ENCODE assay signal across 13 mouse cellular contexts in genomic region chr5:102063013-102063752, GRCm38 (mm10). TPM values are rescaled to one million over a fixed set of nuclear protein-coding genes. Genes with fewer than 3 reads are reported as not detected.
DNase-seq lines count a peak whose midpoint lies in the region; ATAC-seq and TF ChIP-seq lines count a peak whose summit lies in the region.
"Had no signal": no experiment of that assay in that cellular context is flagged by ENCODE, and none has a peak within 500 bp of the region (broad histone marks: within the 10 kb centered on the region; RNA-seq: fewer than 3 reads in every experiment).

No protein-coding gene starts in this region.

- TF ChIP-seq CTCF in lung, postnatal 0 days (IDR thresholded peaks at IDR 0.05), result no peak
- no peak for TF ChIP-seq CTCF in stomach, postnatal 0 days (IDR thresholded peaks at IDR 0.05; ENCODE audit: low read depth)

- H3K9ac ChIP-seq in heart, embryonic 15.5 days, result no peak overlapping the region
- H3K9ac ChIP-seq in lung, embryonic 16.5 days (ENCODE audit: low read length), result no peak overlapping the region
- H3K9ac ChIP-seq in lung, postnatal 0 days (replicated peaks; ENCODE audit: low read depth), result no peak overlapping the region
- no peak overlapping the region for H3K9ac ChIP-seq in embryonic facial prominence, embryonic 11.5 days (replicated peaks; ENCODE audit: low read length)
- H3K9ac ChIP-seq in liver, embryonic 16.5 days (ENCODE audit: low read depth, low read length), result no peak overlapping the region
- H3K9ac ChIP-seq in stomach, postnatal 0 days (ENCODE audit: low read length), result no peak overlapping the region

- H3K27ac ChIP-seq in heart, embryonic 15.5 days, result 0 out of 2 replicates have a peak overlapping the region, but pooled peaks have one; percentile 9
- H3K27ac ChIP-seq in lung, embryonic 16.5 days (ENCODE audit: low read length), result no peak overlapping the region
- H3K27ac ChIP-seq in lung, postnatal 0 days (ENCODE audit: low read length), result no peak overlapping the region
- 0 out of 2 replicates have a peak overlapping the region, but pooled peaks have one; percentile 16 for H3K27ac ChIP-seq in embryonic facial prominence, embryonic 11.5 days (replicated peaks; ENCODE audit: low read depth, low read length)
- no peak overlapping the region for H3K27ac ChIP-seq in liver, embryonic 16.5 days (ENCODE audit: low read length)
- H3K27ac ChIP-seq in stomach, postnatal 0 days (replicated peaks), result no peak overlapping the region

- peaks cover 22% of the 10 kb centered on the region for H3K4me1 ChIP-seq in heart, embryonic 15.5 days (replicated peaks)
- peaks cover 23% of the 10 kb centered on the region for H3K4me1 ChIP-seq in lung, embryonic 16.5 days (replicated peaks; ENCODE audit: control insufficient read depth, insufficient read depth, low read length)
- peaks cover 7% of the 10 kb centered on the region; the same call in 1 of the 2 replicates for H3K4me1 ChIP-seq in lung, postnatal 0 days (ENCODE audit: insufficient read depth, low read depth, low read length)
- H3K4me1 ChIP-seq in embryonic facial prominence, embryonic 11.5 days (ENCODE audit: control insufficient read depth, insufficient read depth, low read length), result peaks cover 2% of the 10 kb centered on the region; the same call in 1 of the 2 replicates
- peaks cover 17% of the 10 kb centered on the region for H3K4me1 ChIP-seq in liver, embryonic 16.5 days (ENCODE audit: control insufficient read depth, low read depth, low read length)
- H3K4me1 ChIP-seq in stomach, postnatal 0 days (replicated peaks; ENCODE audit: control insufficient read depth, insufficient read depth), result peaks cover 3% of the 10 kb centered on the region; the same call in 1 of the 2 replicates

- TF ChIP-seq EP300 in lung, postnatal 0 days (IDR thresholded peaks at IDR 0.05), result no peak
- no peak for TF ChIP-seq EP300 in stomach, postnatal 0 days (optimal IDR thresholded peaks at IDR 0.05)

- 55% methylated on average over 18 of the region's 18 CpGs for WGBS in heart, embryonic 15.5 days
- 45% methylated on average over 18 of the region's 18 CpGs for WGBS in lung, embryonic 16.5 days
- 52% methylated on average over 18 of the region's 18 CpGs for WGBS in lung, postnatal 0 days
- WGBS in embryonic facial prominence, embryonic 11.5 days, result 45% methylated on average over 18 of the region's 18 CpGs
- 61% methylated on average over 18 of the region's 18 CpGs for WGBS in liver, embryonic 16.5 days (ENCODE audit: insufficient replicate concordance)
- WGBS in stomach, postnatal 0 days, result 66% methylated on average over 18 of the region's 18 CpGs

- H3K9me3 ChIP-seq in heart, embryonic 15.5 days (replicated peaks), result no peaks in the 10 kb centered on the region
- no peaks in the 10 kb centered on the region for H3K9me3 ChIP-seq in lung, embryonic 16.5 days (ENCODE audit: control insufficient read depth, low read length)
- no peaks in the 10 kb centered on the region for H3K9me3 ChIP-seq in lung, postnatal 0 days (ENCODE audit: low read length)
- no peaks in the 10 kb centered on the region for H3K9me3 ChIP-seq in embryonic facial prominence, embryonic 11.5 days (replicated peaks; ENCODE audit: control insufficient read depth, low read length)
- H3K9me3 ChIP-seq in liver, embryonic 16.5 days (replicated peaks; ENCODE audit: control insufficient read depth, low read length), result no peaks in the 10 kb centered on the region
- no peaks in the 10 kb centered on the region for H3K9me3 ChIP-seq in stomach, postnatal 0 days (ENCODE audit: control insufficient read depth, low read length)

- no peak for ATAC-seq in heart, embryonic 15.5 days (replicated peaks; ENCODE audit: insufficient number of reproducible peaks, insufficient read depth, low FRiP score, low read depth)
- 0 out of 2 replicates have a peak, but pooled peaks have one; percentile 51 for ATAC-seq in lung, embryonic 16.5 days (ENCODE audit: low read depth)
- ATAC-seq in lung, postnatal 0 days, result no peak
- ATAC-seq in embryonic facial prominence, embryonic 11.5 days (replicated peaks; ENCODE audit: insufficient number of reproducible peaks, low FRiP score, low TSS enrichment, low read depth), result no peak; the same call in 1 of the 2 replicates
- peak; percentile 33; the same call in 1 of the 2 replicates for ATAC-seq in liver, embryonic 16.5 days (ENCODE audit: low read depth)
- no peak for ATAC-seq in stomach, postnatal 0 days (ENCODE audit: low FRiP score, low TSS enrichment)
- ATAC-seq: forebrain, embryonic 16.5 days; inflammation-experienced regulatory T-cells, adult 6 months had no signal

- H3K36me3 ChIP-seq in heart, embryonic 15.5 days, result no peaks in the 10 kb centered on the region
- H3K36me3 ChIP-seq in lung, embryonic 16.5 days (ENCODE audit: control insufficient read depth, insufficient read depth, low read length), result no peaks in the 10 kb centered on the region
- no peaks in the 10 kb centered on the region for H3K36me3 ChIP-seq in lung, postnatal 0 days (ENCODE audit: insufficient read depth, low read length)
- H3K36me3 ChIP-seq in embryonic facial prominence, embryonic 11.5 days (replicated peaks; ENCODE audit: control insufficient read depth, insufficient read depth, low read depth, low read length), result no peaks in the 10 kb centered on the region
- H3K36me3 ChIP-seq in liver, embryonic 16.5 days (ENCODE audit: control insufficient read depth, insufficient read depth), result no peaks in the 10 kb centered on the region
- no peaks in the 10 kb centered on the region for H3K36me3 ChIP-seq in stomach, postnatal 0 days (ENCODE audit: control insufficient read depth, insufficient read depth, low read length)

- no peak overlapping the region for H3K4me2 ChIP-seq in heart, embryonic 15.5 days
- no peak overlapping the region for H3K4me2 ChIP-seq in lung, embryonic 16.5 days (ENCODE audit: low read depth, low read length)
- H3K4me2 ChIP-seq in lung, postnatal 0 days (replicated peaks; ENCODE audit: low read depth, low read length), result no peak overlapping the region
- H3K4me2 ChIP-seq in embryonic facial prominence, embryonic 11.5 days (ENCODE audit: low read depth, low read length), result no peak overlapping the region
- no peak overlapping the region for H3K4me2 ChIP-seq in liver, embryonic 16.5 days (ENCODE audit: low read depth, low read length)
- H3K4me2 ChIP-seq in stomach, postnatal 0 days (replicated peaks; ENCODE audit: low read depth), result no peak overlapping the region

- no peak for DNase-seq in heart, adult 18-20 months
- DNase-seq in lung, postnatal 0 days (ENCODE audit: low spot score), result no peak
- DNase-seq in embryonic facial prominence, embryonic 11.5 days (ENCODE audit: low spot score), result no peak
- DNase-seq in cerebellum, postnatal 10 days, result no peak
- DNase-seq in stomach, postnatal 0 days (ENCODE audit: low spot score), result no peak
- DNase-seq: adrenal gland, postnatal 25 days; lung, postnatal 36 days; spleen, adult 18-20 months had no signal

- H3K4me3 ChIP-seq in heart, embryonic 15.5 days, result no peak overlapping the region
- H3K4me3 ChIP-seq in lung, embryonic 16.5 days (ENCODE audit: low read length), result no peak overlapping the region
- no peak overlapping the region for H3K4me3 ChIP-seq in lung, postnatal 0 days (ENCODE audit: low read depth, low read length)
- H3K4me3 ChIP-seq in embryonic facial prominence, embryonic 11.5 days (ENCODE audit: low read depth, low read length), result no peak overlapping the region
- H3K4me3 ChIP-seq in liver, embryonic 16.5 days (ENCODE audit: low read depth, low read length), result no peak overlapping the region
- no peak overlapping the region for H3K4me3 ChIP-seq in stomach, postnatal 0 days (ENCODE audit: low read depth, low read length)

- H3K27me3 ChIP-seq in heart, embryonic 15.5 days, result no peaks in the 10 kb centered on the region
- no peaks in the 10 kb centered on the region for H3K27me3 ChIP-seq in lung, embryonic 16.5 days (ENCODE audit: control insufficient read depth, insufficient read depth, low read depth, low read length)
- H3K27me3 ChIP-seq in lung, postnatal 0 days (replicated peaks; ENCODE audit: insufficient read depth, low read length), result no peaks in the 10 kb centered on the region
- no peaks in the 10 kb centered on the region for H3K27me3 ChIP-seq in embryonic facial prominence, embryonic 11.5 days (ENCODE audit: control insufficient read depth, insufficient read depth, low read length)
- no peaks in the 10 kb centered on the region for H3K27me3 ChIP-seq in liver, embryonic 16.5 days (ENCODE audit: control insufficient read depth, insufficient read depth, low read depth, low read length)
- no peaks in the 10 kb centered on the region for H3K27me3 ChIP-seq in stomach, postnatal 0 days (ENCODE audit: control insufficient read depth, insufficient read depth, low read length)

RNA-seq across cellular contexts. Expression of gene Wdfy3, which starts 6.5 kb away (rescaled TPM):
- polyA plus RNA-seq in heart, embryonic 15.5 days (2015; fragmentation: Nextera tagmentation; extraction: Ambion mirVana), result 8.7 and 9.6 TPM in 2 replicates
- total RNA-seq in heart, adult 18-20 months (2021), result 10 to 100 TPM; 27.1 to 30.2 TPM
- 12.6 and 13.1 TPM in 2 replicates for polyA plus RNA-seq in lung, embryonic 16.5 days (2015; fragmentation: Nextera tagmentation; extraction: Ambion mirVana)
- 9.9 and 11.9 TPM in 2 replicates for polyA plus RNA-seq in lung, postnatal 0 days (2015; fragmentation: Nextera tagmentation; extraction: Ambion mirVana)
- 17.4 and 17.7 TPM in 2 replicates for polyA plus RNA-seq in embryonic facial prominence, embryonic 11.5 days (2014; fragmentation: Nextera tagmentation; extraction: Ambion mirVana)
- polyA plus RNA-seq in liver, embryonic 16.5 days (2015; fragmentation: Nextera tagmentation; extraction: Ambion mirVana), result 4.4 and 4.5 TPM in 2 replicates
- polyA plus RNA-seq in stomach, postnatal 0 days (2015; fragmentation: Nextera tagmentation; extraction: Ambion mirVana), result 4.9 and 5.4 TPM in 2 replicates
- polyA plus RNA-seq: inflammation-experienced regulatory T-cells, adult 6 months had no signal

Comparison
In these comparisons a context has a peak if more than half of its experiments do, and no peak if none do; other contexts are left out.
1. ATAC-seq: peak in lung, embryonic 16.5 days (single experiment) and liver, embryonic 16.5 days (single experiment); none in heart, embryonic 15.5 days (single experiment), lung, postnatal 0 days (single experiment), embryonic facial prominence, embryonic 11.5 days (single experiment) and stomach, postnatal 0 days (single experiment).
2. H3K27ac ChIP-seq: peak in heart, embryonic 15.5 days (single experiment) and embryonic facial prominence, embryonic 11.5 days (single experiment); none in lung, embryonic 16.5 days (single experiment), lung, postnatal 0 days (single experiment), liver, embryonic 16.5 days (single experiment) and stomach, postnatal 0 days (single experiment).